Mouse (Mus musculus) NIH3T3 (cell line): ENCODE measurements around the gene Olfr51.
"Not testable (repeated sequence)": the region's sequence is repeated elsewhere in the genome, so short reads cannot be mapped to it uniquely, and the experiment has no call there.

Experiments used
- DNase-seq: peaks from one replicate; pipeline ENCODE4 v3.0.0-alpha.2; 2012; ENCODE audit warnings: low read depth

The Olfr51 gene

GRCm38 (mm10) chr11:51003296-51003695 is at the start of gene Olfr51:
Olfr51 (plus strand) TSS chr11:51003596.
- no peak for DNase-seq

DNA sequence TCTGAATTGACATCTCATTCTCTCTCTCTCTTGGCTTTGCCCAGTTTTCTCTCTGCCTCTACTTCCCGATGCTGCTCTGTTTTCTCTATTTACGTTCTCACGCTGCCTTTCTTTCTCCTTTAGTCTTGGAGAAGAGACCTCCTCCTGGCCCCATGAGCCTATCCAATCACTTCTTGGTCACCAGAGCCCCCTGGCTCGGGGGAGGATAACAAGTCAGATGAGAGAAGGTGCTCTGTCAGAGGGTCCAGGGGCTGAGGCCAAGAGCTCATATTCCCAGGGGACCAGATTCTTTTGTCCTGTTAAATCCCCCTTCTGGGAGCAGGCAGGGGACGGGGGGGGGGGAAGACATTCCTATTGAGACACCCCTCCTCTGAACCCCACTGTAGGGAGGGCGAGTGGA is 49.7 kb upstream of the Olfr51 start, which contains the start of gene Prop1:
Gene Prop1, minus strand, starts transcription at position 101 of the 400 bp plus-strand sequence.
- no peak for DNase-seq

DNA sequence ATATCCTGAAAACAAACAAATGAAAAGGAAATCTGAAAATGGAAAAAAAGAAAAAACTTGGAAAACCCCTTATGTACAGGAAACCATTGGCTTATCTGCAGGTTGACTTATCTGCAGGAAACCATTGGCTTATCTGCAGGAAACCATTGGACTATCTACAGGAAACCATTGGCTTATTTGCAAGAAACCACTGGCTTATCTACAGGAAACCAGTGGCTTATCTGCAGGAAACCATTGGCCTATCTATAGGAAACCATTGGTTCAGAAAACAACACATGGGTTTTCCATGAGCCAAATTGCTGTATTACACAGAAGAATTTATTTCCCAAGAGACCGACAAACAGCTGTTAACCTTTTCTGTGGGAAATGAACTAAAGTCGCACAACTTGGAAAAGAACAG is 38.5 kb upstream of the Olfr51 start:
- DNase-seq: no peak

DNA sequence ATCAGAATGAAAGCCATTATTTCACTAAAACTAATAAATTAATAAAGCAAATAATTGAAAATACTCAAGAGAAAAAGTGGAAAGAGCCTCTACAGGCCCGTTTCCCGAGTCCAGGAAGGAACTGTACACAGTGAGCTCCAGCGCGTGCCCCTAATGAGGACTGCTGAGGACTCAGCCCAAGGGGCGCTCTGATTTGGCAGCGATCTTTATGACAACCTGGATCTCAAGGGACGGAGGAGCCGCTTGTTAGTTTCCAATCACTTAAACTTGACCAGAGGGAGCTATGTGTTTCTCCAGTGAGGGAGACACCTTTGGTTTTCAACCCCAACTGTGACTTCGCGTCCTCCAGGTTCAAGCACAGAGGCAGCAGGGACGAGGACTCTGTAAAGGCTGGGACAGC is 37.2 kb upstream of the Olfr51 start, which contains the start of gene Olfr1378:
Gene Olfr1378, plus strand, starts transcription at position 301 of the 400 bp plus-strand sequence.
- DNase-seq: no peak

- peak; percentile 37 for DNase-seq
Observed at GRCm38 (mm10) chr11:50977216-50977615, 26.2 kb upstream of the Olfr51 start.

- no peak for DNase-seq
Observed at GRCm38 (mm10) chr11:50981667-50982066, 21.7 kb upstream of the Olfr51 start, which contains the start of gene Olfr1377. Olfr1377 (plus strand) TSS chr11:50981967.

- DNase-seq: no peak
Observed at GRCm38 (mm10) chr11:51011821-51012220, 8.4 kb downstream of the Olfr51 start.

DNA sequence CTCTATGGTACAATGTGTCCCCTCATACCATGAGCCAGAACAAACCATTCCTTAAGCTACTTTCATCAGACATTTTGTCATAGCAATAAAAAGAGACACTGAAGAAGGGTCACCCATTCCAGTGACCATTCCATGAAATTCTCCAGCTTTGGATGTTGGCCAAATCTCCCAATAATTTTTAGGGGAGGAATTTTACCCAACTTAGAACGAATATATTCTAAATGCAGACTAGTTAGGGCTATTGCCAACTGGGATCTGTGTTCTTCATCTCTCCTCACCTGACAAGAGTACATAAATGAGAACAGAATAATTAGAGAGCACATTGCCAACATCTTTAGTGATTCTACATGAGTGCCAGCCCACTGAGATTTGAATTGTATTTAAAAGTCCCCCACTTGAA is 10.5 kb downstream of the Olfr51 start, which contains the start of gene Olfr54:
Gene Olfr54, plus strand, starts transcription at position 301 of the 400 bp plus-strand sequence.
- DNase-seq: no peak

DNA sequence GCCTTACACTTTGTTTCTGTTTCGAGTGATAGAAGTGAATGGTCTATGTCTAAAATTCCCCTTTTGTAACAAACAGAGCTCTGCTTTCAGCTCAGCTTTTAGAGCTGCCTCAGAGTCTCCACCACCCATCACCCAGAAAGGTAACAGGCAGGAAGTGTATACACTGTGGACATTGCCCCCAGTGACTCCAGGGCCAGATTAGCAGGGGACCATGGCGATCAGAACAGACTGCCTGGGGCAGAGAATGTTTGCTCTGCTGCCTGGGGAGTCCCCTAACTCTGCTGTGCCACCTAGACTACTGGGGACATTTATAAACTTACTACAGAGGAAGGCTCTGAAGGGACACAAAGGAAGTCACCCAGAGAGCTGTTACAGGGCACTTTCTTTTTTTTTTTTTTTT is 12.9 kb downstream of the Olfr51 start:
- no peak for DNase-seq

DNA sequence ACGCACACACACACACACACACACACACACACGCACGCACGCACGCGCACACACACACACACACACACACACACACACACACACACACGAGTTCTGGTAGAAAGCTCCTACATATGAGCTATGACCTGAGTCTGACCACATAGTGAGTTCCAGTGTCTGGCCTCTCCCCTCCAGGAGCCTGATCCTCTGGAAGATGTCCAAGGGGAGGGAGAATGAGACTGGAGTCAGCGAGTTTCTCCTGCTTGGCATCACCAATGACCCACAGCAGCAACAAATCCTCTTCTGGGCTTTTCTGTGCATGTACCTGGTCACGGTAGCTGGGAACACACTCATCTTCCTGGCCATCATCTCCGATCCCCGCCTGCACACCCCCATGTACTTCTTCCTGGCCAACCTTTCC is 23.4 kb downstream of the Olfr51 start:
- not testable (repeated sequence) for DNase-seq

DNA sequence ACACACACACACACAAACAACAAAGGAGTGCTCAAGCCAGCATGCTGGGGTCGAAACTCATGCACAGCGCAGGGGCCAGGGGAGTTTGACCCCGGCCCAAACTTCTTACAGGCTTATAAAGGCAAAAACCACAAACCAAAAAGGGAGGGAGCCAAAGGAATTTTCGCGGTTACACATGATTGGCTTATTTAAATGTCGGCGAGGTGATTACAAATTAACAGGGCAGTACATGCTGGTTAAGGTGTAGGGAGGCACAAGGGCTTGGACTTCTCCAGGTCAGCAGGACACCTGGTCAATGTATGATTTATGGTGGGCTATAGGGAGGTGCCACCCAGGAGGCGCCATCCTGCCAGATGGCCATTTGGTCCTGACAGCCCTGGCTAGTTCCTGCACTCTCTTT is 26.0 kb downstream of the Olfr51 start:
- DNase-seq: not testable (repeated sequence)

DNA sequence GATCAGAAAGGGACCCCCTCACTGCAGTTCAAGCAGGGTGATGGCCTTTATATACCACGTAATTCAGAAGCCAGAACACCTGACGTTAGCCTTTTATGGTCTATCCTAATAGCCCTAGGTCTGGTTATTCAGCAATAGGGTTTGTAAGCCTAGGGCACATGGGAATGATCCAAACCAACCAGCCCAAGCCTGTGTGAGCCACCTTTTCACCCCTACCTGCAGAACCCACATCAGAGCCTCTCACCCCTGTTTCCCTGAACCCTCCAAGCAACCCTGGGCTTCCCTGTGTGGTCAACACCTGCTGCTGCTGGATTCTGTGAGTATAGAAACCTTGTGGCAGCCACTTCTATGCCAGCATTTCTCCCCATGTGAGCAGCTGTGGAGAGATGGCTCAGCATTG is 26.8 kb downstream of the Olfr51 start:
- DNase-seq: no peak

GRCm38 (mm10) chr11:51032851-51033250 is 29.5 kb downstream of the Olfr51 start:
- peak; percentile 62 for DNase-seq

DNA sequence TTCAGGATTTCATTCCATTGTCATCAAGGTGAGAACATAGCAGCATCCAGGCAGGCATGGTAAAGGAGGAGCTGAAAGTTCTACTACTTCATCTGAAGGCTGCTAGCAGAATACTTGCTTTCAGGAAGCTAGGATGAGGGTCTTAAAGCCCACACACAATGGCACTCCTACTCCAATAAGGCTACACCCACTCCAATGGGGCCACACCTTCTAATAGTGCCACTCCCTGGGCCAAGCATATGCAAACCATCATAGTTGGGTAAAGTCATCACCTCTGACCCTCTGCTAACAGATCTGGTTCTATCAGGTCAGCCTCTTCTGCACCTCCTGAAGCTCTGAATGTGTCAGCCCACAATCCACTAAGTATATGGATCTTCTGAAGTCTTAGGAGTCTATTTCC is 30.7 kb downstream of the Olfr51 start:
- not testable (repeated sequence) for DNase-seq

GRCm38 (mm10) chr11:51035951-51036350 is 32.6 kb downstream of the Olfr51 start:
- no peak for DNase-seq

- DNase-seq: not testable (repeated sequence)
Observed at GRCm38 (mm10) chr11:51044776-51045175, 41.4 kb downstream of the Olfr51 start.

DNA sequence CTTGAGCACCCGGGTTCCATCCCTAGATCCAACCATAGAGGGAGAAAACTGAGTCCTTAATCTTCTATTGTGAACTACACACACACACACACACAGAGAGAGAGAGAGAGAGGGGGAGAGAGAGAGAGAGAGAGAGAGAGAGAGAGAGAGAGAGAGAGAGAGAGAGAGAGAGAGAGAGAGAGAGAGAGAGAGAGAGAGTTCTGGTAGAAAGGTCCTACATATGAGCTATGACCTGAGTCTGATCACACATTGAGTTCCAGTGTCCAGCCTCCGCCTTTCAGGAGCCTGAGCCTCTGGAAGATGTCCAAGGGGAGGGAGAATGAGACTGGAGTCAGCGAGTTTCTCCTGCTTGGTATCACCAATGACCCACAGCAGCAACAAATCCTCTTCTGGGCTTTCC is 44.4 kb downstream of the Olfr51 start, which contains the start of gene Olfr1375:
Gene Olfr1375, plus strand, starts transcription at position 301 of the 400 bp plus-strand sequence.
- peak; percentile 13 for DNase-seq

GRCm38 (mm10) chr11:51051678-51052077 is 48.3 kb downstream of the Olfr51 start:
- DNase-seq: peak; percentile 25

DNA sequence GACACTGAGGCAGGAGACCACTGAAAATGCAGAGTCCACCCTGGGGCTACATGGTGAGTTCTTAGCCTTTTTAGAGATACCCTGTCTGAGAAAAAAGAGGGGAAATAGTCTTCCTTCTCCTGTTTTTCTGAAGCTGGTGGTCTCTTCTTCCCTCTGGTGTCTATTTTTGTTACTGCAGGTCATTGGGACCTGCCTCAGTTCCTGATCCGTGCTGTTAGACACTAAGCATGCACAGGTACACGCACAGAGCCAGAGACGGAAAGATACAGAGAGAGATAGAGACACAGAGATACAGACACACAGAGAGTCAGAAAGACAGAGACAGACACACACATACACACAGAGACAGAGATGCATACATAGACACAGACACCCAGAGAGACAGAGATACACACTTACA is 49.8 kb downstream of the Olfr51 start:
- DNase-seq: peak; percentile 35

DNA sequence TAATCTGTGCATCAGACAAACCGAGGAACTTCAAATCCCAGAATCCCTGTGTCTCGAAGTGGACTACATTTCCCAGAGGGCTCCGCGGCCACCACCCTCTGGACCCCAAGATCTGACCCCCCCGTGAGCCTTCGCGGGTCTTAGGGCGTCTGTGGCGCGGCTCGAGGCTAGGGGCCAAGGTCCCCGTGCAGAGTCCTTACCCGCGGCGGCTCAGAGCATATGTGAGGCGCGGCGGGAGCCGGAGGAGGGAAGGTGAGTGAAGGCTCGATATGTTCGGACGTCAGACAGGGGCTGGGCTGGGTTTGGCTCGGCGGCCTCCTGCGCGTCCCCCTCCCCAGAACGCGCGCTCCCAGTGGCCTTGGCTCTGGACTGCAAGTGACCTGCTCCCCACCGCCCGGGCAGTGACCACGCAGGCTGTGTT is 55.8 kb downstream of the Olfr51 start, which contains the start of gene Zfp354a:
Gene Zfp354a, plus strand, starts transcription at position 107 of the 421 bp plus-strand sequence.
- DNase-seq: peak; percentile 83
